Mouse (Mus musculus) midbrain, postnatal 0 days (tissue): ENCODE results near the gene Serpinf2. TPM values are rescaled to one million over a fixed set of nuclear protein-coding genes. Genes with fewer than 3 reads are reported as not detected.

Experiments used
- ATAC-seq: fragments of 200-750 bp; cut with Nextera tagmentation; 2 replicates; pipeline ENCODE4 v1.8.0; 2017; ENCODE audit warnings: moderate number of reproducible peaks, mild to moderate bottlenecking, moderate TSS enrichment, moderate library complexity; ENCODE audit not compliant: low FRiP score
- DNase-seq: peaks from one replicate; pipeline ENCODE4 v3.0.0-alpha.2; 2015; ENCODE audit warnings: low spot score
- H3K27ac ChIP-seq: fragments of 300-500 bp; sonication (generic); 2 replicates; pipeline ENCODE4 v1.5.1; 2014; ENCODE audit warnings: low read depth, mild to moderate bottlenecking, low read length, mixed read lengths
- H3K27me3 ChIP-seq: fragments of 300-500 bp; sonication (generic); 2 replicates; pipeline ENCODE4 v1.6.1; 2014; ENCODE audit warnings: low read length, control low read depth, mixed read lengths; ENCODE audit not compliant: insufficient read depth
- H3K36me3 ChIP-seq: fragments of 300-500 bp; sonication (generic); 2 replicates; pipeline ENCODE4 v1.6.1; 2014; ENCODE audit warnings: low read length, control low read depth, mixed read lengths; ENCODE audit not compliant: insufficient read depth
- H3K4me1 ChIP-seq: fragments of 300-500 bp; sonication (generic); 2 replicates; pipeline ENCODE4 v1.6.1; 2014; ENCODE audit warnings: mild to moderate bottlenecking, control low read depth, antibody characterized with exemption, low read length, mixed read lengths; ENCODE audit not compliant: insufficient read depth
- H3K4me2 ChIP-seq: fragments of 300-500 bp; sonication (generic); 2 replicates; pipeline ENCODE4 v1.6.1; 2014; ENCODE audit warnings: low read depth, mild to moderate bottlenecking, low read length, mixed read lengths; ENCODE audit not compliant: poor library complexity, severe bottlenecking
- H3K4me3 ChIP-seq: fragments of 300-500 bp; sonication (generic); 2 replicates; pipeline ENCODE4 v1.5.1; 2014; ENCODE audit warnings: low read depth, mild to moderate bottlenecking, low read length, moderate library complexity
- H3K9ac ChIP-seq: fragments of 300-500 bp; sonication (generic); replicated peaks from 2 replicates; pipeline ENCODE4 v1.6.1; 2014; ENCODE audit warnings: mild to moderate bottlenecking, low read length, moderate library complexity, mixed read lengths; ENCODE audit not compliant: poor library complexity, severe bottlenecking
- H3K9me3 ChIP-seq: fragments of 300-500 bp; sonication (generic); 2 replicates; pipeline ENCODE4 v1.6.1; 2016; ENCODE audit warnings: low read length, control low read depth
- CTCF ChIP-seq: IDR thresholded peaks from 2 replicates; pipeline ENCODE4 v1.5.1; 2016; ENCODE audit warnings: antibody characterized with exemption, mild to moderate bottlenecking
- WGBS: fragments of 180-500 bp; shearing (Covaris S2); extraction: QIAGEN DNeasy Blood & Tissue Kit; methylation state at CpG from one replicate; pipeline ENCODE4 v1.1.7; 2014; 5-methylcytosine and 5-hydroxymethylcytosine counted together
- polyA plus RNA-seq: library from polyadenylated mRNA; unstranded; fragments of >200 nt; fragmentation: Nextera tagmentation; extraction: Ambion mirVana; gene quantifications from 2 replicates; pipeline ENCODE4 v1.2.1, GENCODE M21; 2015
- total RNA-seq: library from RNA; depleted of rRNA; stranded (reverse); fragments of >200 nt; gene quantifications from 2 replicates; pipeline ENCODE4 v1.2.3, GENCODE M21; 2014

The Serpinf2 gene
- total and polyA plus RNA-seq, 2 experiments from 2014 or later, result not detected

DNA sequence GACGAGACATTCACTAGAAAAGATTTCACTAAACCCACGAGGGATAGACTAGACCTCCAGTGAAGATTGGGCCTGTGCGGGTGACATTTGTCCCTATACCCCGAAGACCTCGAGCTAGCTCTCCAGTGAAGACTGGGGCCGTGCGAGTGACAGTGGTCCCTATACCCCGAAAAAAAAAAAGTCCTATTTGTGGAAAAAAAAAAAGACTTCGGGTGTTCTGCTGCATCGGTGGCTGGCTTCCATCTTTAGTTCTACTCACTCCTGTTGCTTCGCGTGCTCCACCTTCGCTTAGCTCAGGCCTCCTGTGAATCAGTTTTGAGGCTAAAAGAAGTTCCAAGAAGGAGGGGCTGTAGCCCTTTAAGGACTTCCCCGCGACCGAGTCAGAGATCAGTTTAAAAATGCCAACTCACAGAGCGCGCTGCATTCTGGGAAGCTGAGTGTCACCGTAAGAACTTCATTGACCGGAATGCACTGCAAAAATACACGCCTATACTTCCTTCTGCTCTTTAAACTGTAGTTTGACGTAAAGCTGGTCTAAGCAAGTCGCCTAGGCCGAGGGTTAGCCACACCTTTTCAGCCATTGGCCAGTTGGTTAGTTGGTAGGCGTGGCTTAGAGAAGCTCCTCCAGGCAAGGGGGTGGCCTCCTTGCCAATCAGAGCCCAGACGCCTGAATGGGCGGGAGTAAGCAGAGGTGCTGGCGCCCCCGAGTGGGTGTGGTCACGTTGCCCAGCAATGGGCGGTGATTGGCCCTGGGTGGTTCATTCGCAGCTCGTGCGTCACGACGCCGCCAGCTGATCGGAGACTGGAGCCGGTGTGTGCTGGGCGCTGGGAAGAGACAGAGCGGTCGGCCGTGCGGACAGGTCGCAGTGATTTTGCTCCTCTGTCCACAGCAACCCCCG lies 21.7 kb upstream of the Serpinf2 start, which contains the start of gene Tlcd2:
TSS of gene Tlcd2 (plus strand) at position 872 of the 899 bp plus-strand sequence.
- Histone ChIP-seq H3K4me2 (peak within 1 kb of the TSS; percentile 98), H3K27me3 (no peaks in the 10 kb centered on the region), H3K9me3 (no peaks in the 10 kb centered on the region), H3K36me3 (peaks cover 16% of the 10 kb centered on the region), H3K4me1 (peaks cover 12% of the 10 kb centered on the region; the same call in 1 of the 2 replicates), H3K4me3 (peak within 1 kb of the TSS; percentile 86), H3K27ac (peak within 1 kb of the TSS; percentile 73), H3K9ac (peak within 1 kb of the TSS; percentile 78)
- peak; percentile 100 for DNase-seq
- peak; percentile 47 for TF ChIP-seq CTCF
- peak; percentile 95 for ATAC-seq
- under 1% methylated on average over 46 of the region's 46 CpGs for WGBS

GRCm38 (mm10) chr11:75460103-75460843 lies 20.9 kb upstream of the Serpinf2 start:
- H3K27ac ChIP-seq, result peak overlapping the region; percentile 73
- 3% methylated on average over 19 of the region's 19 CpGs for WGBS
- H3K4me1 ChIP-seq, result peaks cover 12% of the 10 kb centered on the region; the same call in 1 of the 2 replicates
- no peak for ATAC-seq
- peak overlapping the region; percentile 86 for H3K4me3 ChIP-seq
- H3K4me2 ChIP-seq, result peak overlapping the region; percentile 73
- no peaks in the 10 kb centered on the region for H3K9me3 ChIP-seq
- DNase-seq, result peak; percentile 95
- no peaks in the 10 kb centered on the region for H3K27me3 ChIP-seq
- H3K36me3 ChIP-seq, result peaks cover 10% of the 10 kb centered on the region
- no peak overlapping the region; the same call in 1 of the 2 replicates for H3K9ac ChIP-seq
- no peak for TF ChIP-seq CTCF

DNA sequence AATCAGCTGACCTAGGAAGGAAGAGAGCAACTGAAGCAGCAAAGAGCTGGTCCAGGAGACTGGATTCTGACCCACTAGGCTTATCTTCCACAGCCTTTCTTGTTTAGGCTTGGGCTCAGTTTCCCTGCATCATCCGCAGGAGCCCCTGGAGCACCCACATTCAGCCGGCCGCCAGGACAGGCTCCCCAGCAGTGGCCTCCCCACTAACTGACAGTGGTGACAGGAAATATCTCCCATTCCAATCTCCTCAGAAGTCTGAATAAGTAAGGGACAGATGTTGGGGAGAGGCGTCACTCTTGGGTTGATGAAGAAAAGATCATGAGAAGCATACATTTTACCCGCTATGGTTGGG lies 20.3 kb upstream of the Serpinf2 start:
- peak overlapping the region; percentile 73; the same call in 1 of the 2 replicates for H3K27ac ChIP-seq
- TF ChIP-seq CTCF, result no peak
- ATAC-seq (no peak), DNase-seq (no peak)
- no peaks in the 10 kb centered on the region for H3K9me3 ChIP-seq
- 28% methylated on average over 5 of the region's 5 CpGs for WGBS
- H3K4me1 ChIP-seq, result peaks cover 17% of the 10 kb centered on the region; the same call in 1 of the 2 replicates
- no peak overlapping the region for H3K9ac ChIP-seq
- H3K36me3 ChIP-seq, result peaks cover 4% of the 10 kb centered on the region; the same call in 1 of the 2 replicates
- peak overlapping the region; percentile 73 for H3K4me2 ChIP-seq
- H3K27me3 ChIP-seq, result no peaks in the 10 kb centered on the region
- no peak overlapping the region for H3K4me3 ChIP-seq

DNA sequence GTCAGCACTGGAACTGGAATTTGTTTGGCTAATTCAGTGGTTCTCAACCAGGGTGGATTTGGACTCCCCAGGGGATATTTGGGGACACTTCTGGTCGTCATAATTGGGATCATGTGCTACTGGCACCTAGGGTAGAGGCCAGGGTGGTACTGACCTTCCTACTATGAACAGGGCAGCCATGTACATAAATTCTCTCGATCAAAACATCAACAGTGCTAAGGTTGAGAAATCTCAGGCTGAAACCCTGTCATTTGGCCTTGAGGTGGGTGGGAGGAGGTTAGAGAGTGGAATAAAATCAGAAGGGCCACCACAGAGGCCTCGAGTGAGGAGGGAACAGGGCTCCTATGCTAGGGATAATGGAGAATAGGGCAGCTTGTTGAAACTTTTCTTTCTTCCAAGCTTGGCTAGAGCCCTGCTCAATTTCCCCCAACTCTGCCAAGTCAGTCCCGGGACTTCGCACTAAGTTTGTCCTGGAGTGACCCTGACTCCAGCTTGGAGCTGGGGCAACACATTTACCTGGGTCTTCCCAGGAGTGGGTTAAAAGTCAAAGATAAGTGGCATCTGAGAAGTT lies 19.8 kb upstream of the Serpinf2 start:
- H3K9me3 ChIP-seq, result no peaks in the 10 kb centered on the region
- 77% methylated on average over 5 of the region's 5 CpGs for whole genome bisulfite sequencing
- no peak for DNase-seq
- H3K27me3 ChIP-seq, result no peaks in the 10 kb centered on the region
- no peak for ATAC-seq
- peaks cover 18% of the 10 kb centered on the region; the same call in 1 of the 2 replicates for H3K4me1 ChIP-seq
- H3K9ac ChIP-seq, result no peak overlapping the region
- H3K36me3 ChIP-seq, result 0 out of 2 replicates have a peak, but pooled peaks cover 2% of the 10 kb centered on the region
- TF ChIP-seq CTCF, result no peak
- H3K27ac ChIP-seq, result no peak overlapping the region
- no peak overlapping the region for H3K4me3 ChIP-seq
- H3K4me2 ChIP-seq, result no peak overlapping the region

GRCm38 (mm10) chr11:75458628-75459041 lies 19.2 kb upstream of the Serpinf2 start:
- WGBS, result 85% methylated on average over 8 of the region's 8 CpGs
- Histone ChIP-seq H3K9me3 (no peaks in the 10 kb centered on the region), H3K36me3 (0 out of 2 replicates have a peak, but pooled peaks cover under 1% of the 10 kb centered on the region), H3K27ac (no peak overlapping the region), H3K4me1 (peaks cover 23% of the 10 kb centered on the region; the same call in 1 of the 2 replicates), H3K9ac (no peak overlapping the region), H3K27me3 (no peaks in the 10 kb centered on the region), H3K4me2 (no peak overlapping the region), H3K4me3 (no peak overlapping the region)
- ATAC-seq (no peak), DNase-seq (no peak)
- TF ChIP-seq CTCF, result no peak
